Mouse (Mus musculus) CH12.LX (cell line): ENCODE results near the gene Lime1.

Experiments used
- MAFK ChIP-seq: IDR thresholded peaks from 2 replicates; pipeline ENCODE4 v1.6.1; 2011; ENCODE audit warnings: low read length, improper control_type of control experiment; ENCODE audit not compliant: insufficient replicate concordance
- ZC3H11A ChIP-seq: IDR thresholded peaks from 2 replicates; pipeline ENCODE4 v1.6.1; 2012; ENCODE audit warnings: low read depth, mild to moderate bottlenecking, inconsistent platforms, low read length, improper control_type of control experiment

DNA sequence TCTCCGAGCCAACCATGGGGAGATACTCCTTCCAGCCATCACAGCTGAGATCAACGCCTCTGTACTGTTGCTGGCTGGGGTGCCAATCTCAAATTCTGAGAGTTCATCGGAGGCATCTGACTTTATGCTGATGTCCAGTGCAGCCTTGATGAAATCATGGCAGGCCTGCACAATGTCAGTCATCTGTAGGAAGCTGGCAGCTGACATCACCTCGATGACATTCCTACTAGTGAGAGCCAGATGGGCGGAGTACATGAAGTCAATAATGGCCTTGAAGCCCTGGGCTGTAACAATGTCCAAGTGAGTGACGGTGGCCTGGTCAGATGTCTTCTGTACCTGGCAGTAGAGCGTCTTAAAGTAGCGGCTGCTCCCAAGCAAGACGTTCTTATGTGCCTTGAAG is 44.0 kb downstream of the Lime1 start:
- TF ChIP-seq MAFK = no peak
- no peak for TF ChIP-seq ZC3H11A
